ENCODE assay signal across 11 mouse cellular contexts in the genomic region with DNA sequence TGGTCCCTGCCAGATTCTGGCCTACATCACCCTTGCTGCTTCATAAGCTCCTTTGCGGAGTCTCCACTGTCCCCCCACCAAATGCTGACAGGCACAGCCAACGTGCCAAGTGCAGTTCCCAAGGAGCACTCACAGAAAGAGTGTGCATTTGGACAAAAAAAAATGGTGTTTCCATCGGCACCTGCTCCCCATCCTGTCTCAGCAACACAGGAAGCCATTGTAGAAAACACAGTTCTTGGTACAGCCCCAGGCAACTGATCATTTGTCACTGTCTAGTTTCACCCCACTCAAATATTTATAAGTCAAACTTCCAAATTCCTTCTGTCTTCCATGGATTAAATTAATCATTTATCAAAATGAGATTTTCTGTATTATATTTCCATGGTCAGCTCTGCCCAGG.
"Had no signal": no experiment of that assay in that cellular context is flagged by ENCODE, and none has a peak within 500 bp of the region (broad histone marks: within the 10 kb centered on the region; RNA-seq: fewer than 3 reads in every experiment).

No protein-coding gene starts in this region.

- H3K4me3 ChIP-seq: limb, embryonic 13.5 days; midbrain, embryonic 12.5 days; myocyte; neural tube, embryonic 13.5 days had no signal

- H3K4me1 ChIP-seq: midbrain, embryonic 12.5 days; neural tube, embryonic 13.5 days had no signal

- H3K9me3 ChIP-seq: limb, embryonic 13.5 days; midbrain, embryonic 12.5 days; neural tube, embryonic 13.5 days had no signal

- H3K9ac ChIP-seq: limb, embryonic 13.5 days; liver, embryonic 14.5 days; midbrain, embryonic 12.5 days; neural tube, embryonic 13.5 days had no signal

- H3K36me3 ChIP-seq: limb, embryonic 13.5 days; midbrain, embryonic 12.5 days; neural tube, embryonic 13.5 days had no signal

- H3K4me2 ChIP-seq: limb, embryonic 13.5 days; midbrain, embryonic 12.5 days; neural tube, embryonic 13.5 days had no signal

- DNase-seq: kidney, adult 8-10 months; kidney, postnatal 25 days; layer of hippocampus, postnatal 36 days; lung, adult 18-20 months; right cerebral cortex, postnatal 25 days; thymus, postnatal 25 days had no signal

- H3K27ac ChIP-seq: limb, embryonic 13.5 days; liver, embryonic 14.5 days; midbrain, embryonic 12.5 days; neural tube, embryonic 13.5 days had no signal

- H3K27me3 ChIP-seq: limb, embryonic 13.5 days; midbrain, embryonic 12.5 days; neural tube, embryonic 13.5 days had no signal
